Mouse (Mus musculus) 3134 (cell line): ENCODE data around the gene Sacm1l.

ENCODE experiments used
- DNase-seq: peaks from one replicate; pipeline ENCODE4 v3.0.0-alpha.2; 2011; ENCODE audit warnings: low spot score; ENCODE audit not compliant: insufficient read length; ENCODE audit errors: extremely low read depth

Gene Sacm1l

GRCm38 (mm10) chr9:123554599-123554998, 25.0 kb downstream of the Sacm1l start:
- DNase-seq: no peak

DNA sequence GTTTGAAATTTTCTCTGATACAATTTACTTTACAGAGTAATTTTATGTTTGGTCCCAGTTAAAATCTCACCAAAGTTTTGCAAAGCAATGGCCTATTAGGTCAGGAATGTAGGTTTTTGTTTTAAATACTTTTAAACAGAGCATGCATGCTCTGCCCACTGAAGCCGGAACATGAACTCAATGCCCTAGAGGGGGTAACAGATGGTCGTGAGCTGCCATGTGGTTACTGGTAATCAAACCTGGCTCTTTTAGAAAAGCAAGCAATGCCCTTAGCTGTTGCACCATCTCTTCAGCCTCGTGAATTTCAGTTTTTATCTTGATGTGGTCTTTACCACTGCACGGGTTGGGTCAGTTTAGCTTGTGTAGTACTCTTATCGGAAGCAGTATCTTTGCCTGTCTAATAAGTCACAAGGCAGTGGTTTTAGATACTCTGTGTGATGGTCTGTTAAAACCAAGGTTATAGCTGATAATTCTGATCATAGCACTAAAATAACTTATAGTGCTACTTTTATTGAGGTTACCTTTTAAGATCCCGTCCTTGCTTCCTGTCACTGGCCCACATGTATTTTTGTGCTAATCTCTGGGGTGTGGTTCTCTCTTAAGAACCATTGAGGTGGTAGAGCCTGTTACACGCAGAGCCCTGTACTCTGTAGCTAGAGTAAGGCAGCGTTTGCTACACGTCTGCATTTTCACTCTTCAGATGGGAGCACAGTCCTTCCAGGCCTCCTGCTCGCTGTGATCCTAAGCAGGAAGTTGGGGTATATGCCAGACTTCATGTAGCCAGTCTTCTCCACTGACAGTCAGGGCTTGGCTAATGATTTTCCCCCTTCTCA, 48.0 kb downstream of the Sacm1l start:
- DNase-seq: no peak

GRCm38 (mm10) chr9:123589240-123589910, 59.8 kb downstream of the Sacm1l start:
- no peak for DNase-seq

DNA sequence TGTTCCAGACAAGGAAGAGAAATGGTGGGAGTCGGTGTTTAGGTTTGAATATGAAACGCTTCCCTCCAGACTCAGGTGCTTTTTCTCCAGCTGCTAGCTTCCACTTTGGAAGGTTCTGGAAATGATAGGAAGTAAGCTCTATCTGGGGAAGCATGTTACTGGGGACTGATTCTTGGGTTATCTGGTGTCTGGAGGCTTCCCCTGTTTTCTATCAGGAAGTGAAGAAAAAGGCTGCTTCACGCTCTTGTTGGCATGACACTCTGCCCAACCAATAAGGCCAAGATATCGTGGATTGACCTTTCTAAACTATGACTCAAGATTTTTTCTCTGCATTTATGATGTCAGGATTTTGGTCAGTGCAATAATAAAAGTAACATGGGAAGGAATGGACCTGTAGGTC, 65.6 kb downstream of the Sacm1l start:
- no peak for DNase-seq

DNA sequence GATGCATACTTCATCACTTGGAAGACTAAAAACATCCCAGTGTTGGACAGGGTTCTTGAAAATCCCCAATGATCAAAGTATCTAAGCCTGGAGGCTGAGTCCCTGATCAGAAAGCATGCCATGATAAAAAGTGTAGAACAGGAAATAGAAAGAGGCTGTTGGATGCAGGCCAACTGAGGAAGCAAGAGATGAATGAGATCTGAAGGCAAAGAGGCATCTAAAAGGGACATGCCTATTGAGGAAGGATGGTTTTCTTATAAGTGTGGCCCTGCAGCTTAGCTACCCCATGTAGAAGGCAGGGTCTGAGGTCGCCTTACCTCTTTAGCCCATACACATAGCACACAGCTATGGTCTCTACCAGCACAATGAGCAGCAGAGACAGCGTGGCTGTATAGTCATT, 67.4 kb downstream of the Sacm1l start:
- no peak for DNase-seq

- DNase-seq: no peak
Measured at GRCm38 (mm10) chr9:123597376-123597775, 67.8 kb downstream of the Sacm1l start.

DNA sequence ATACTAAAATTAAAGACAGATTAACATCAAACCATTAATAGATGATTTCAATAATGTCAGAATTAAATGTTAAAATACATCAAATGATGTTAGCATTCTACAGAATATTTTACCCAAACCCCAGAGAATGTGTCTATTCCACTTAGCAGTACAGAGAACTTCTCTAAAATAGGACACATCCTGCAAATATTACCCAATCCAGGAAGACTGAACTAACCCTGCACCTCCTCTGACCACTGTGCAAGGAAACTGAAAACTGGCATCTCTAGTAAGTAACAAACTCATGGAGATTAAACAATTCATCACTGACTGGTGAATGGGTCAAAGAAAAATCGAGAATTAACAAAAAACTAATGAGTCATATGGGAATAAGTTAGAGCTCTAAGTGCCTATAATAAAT, 72.0 kb downstream of the Sacm1l start:
- no peak for DNase-seq

DNA sequence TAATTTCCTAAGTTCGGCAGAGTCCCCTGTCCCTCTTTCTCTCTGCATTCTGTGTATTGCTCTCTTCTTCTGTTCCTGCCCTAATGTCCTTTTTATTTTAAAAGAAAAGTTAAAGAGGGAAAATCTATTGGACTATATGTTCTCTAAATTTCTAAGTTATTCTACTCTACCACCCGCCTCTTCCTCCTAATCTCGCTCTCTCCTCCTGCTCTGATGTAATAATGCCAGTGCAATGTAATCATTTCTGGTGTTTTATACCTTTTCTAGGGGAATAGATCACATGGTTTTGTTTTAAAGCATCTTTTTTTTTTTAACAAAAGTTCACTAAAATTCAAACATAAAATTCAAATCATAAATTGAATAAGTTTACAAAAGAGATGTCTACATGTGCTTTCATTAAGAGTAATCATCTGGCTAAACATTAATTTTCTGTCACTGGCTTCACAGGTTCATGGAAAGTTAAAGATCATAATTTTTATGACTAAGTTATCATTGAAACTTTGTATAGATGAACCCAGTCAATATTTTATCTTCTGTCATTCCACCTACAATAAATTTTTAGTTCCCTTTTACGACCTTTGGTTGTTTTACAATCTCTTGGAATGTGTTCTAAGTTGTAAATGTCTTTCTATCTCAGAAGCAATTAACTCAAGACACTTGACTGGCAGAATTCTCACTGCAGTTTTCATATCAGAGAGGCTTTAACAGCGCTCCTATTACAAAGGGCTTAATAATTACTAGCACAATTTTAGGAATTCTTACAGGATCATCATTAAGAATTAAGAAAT, 90.9 kb downstream of the Sacm1l start:
- no peak for DNase-seq

DNA sequence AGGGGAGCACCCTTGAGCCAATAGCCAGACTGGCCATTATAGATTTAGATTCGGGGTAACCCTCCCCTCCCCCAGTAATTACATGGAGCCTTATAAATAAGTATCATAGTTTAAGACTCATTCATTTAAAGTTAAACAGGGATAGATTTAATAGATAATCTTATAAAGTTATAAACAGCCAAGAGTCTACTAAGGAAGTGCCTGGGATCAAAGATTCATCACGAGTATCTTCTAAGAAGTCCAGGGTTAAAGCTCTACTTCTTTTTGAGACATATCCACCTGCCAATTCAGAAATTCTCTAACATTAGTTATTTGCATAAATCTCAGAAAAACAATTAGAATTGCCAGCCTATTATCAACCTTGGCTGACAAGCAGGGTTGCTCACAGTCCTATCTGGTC, 95.2 kb downstream of the Sacm1l start:
- DNase-seq: no peak

DNA sequence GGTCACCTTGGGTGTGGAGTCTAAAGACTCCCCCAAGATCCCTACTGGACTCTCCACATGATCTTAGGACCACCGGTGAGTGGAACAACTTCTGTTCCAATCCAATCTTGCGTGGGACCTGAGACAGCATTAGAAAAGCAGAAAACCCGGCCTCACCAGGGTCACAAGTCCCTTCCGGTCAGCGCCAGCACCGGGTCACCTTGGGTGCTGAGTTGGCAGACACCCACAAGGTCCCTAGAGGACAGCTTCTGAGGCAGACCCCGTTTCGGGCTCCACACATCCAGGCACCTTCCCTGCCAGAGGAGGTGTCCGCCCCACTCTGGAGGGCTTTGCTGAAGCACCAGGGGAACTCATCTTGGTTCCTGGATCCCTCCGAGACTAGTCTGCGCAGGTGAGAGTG, 96.3 kb downstream of the Sacm1l start:
- DNase-seq: no peak

GRCm38 (mm10) chr9:123631666-123632065, 102.1 kb downstream of the Sacm1l start:
- DNase-seq: no peak

DNA sequence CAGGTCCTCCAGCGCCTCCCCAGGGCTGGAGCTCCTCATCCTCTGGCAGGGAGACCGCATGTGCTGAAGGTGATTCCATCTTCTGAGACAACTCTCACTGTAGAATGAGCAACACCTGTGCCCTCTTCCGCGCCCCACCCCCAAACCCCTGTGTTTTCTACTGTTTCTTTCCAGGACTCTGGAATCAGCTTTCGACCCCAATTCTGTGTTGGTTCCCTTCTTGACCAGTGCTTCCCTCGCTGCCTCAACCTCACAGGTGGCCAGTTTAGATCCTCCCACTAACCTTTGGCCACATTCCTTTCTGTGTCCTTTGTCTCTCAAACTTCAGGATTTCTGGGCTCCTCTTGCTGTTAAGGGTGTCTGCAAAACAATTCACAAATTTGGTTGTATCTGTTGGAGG, 102.7 kb downstream of the Sacm1l start, which contains the start of gene Slc6a20b:
Gene Slc6a20b, minus strand, starts transcription at position 285 of the 400 bp plus-strand sequence.
- no peak for DNase-seq

DNA sequence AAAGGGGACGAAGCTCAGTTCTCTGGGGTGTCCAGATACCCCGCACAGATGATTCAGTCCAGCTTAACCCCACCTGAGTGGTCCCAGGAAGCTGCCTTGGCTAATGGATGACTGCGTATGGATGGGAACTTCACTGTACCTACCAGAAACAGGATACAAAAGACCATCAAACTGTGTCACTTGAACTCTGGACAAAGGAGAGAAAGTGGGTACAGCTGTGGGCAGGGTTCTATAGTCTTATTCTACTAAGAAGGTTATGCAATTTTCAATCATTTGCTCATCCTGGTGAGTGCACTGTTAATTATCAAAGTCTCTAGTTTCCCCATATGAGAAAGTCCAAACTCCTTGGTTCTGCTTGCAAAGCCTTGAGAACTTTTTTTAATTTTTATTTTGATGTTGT, 103.4 kb downstream of the Sacm1l start:
- no peak for DNase-seq

GRCm38 (mm10) chr9:123636771-123637170, 107.2 kb downstream of the Sacm1l start:
- no peak for DNase-seq

DNA sequence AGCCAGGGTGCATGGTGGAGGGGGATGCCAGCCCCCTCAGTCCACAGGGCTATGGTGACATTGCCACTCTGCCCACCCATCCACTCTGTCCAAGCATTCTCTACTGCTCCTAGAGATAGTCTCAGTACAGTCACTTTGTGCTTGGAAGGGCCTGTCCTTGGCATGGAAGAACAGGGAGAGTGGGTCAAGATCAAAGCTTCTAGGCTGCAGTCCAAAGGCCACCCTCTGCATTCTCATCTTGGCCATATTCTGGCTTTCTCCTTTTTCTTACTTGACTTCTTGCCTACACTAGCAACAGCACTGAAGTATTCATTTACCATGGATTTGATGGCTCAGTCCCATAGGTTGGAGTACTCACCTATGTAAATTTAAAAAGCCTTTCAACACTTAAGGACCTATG, 108.7 kb downstream of the Sacm1l start:
- no peak for DNase-seq

DNA sequence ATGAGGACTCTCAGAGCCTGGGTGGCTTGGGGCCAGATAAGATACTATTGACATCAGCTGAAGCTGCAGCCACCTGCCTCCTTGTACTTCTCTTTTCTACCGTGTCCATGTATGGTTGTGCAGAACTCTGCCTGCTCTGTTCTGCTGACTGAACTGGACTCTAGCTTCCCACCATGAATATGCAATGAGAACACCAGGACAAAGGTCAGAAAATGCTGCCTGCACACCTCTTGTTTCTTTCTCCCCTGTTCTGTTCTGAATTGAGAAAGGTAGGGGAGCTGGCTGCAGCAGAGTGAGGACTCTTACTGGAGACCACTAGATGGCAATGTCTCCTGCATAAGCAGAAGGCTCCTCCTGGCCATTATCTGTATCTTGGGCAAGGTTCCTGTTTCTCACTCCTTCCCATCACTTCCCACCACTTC, 109.1 kb downstream of the Sacm1l start:
- DNase-seq: no peak

GRCm38 (mm10) chr9:123640106-123640505, 110.5 kb downstream of the Sacm1l start:
- DNase-seq: no peak
